Mouse (Mus musculus): ENCODE measurements at regions not wholly inside any gene's neighbourhood (a gene's known extent, or its start where the extent isn't known, plus 50 kb on each side); places are given as distances from the start of the nearest gene placed in this dataset.

DNA sequence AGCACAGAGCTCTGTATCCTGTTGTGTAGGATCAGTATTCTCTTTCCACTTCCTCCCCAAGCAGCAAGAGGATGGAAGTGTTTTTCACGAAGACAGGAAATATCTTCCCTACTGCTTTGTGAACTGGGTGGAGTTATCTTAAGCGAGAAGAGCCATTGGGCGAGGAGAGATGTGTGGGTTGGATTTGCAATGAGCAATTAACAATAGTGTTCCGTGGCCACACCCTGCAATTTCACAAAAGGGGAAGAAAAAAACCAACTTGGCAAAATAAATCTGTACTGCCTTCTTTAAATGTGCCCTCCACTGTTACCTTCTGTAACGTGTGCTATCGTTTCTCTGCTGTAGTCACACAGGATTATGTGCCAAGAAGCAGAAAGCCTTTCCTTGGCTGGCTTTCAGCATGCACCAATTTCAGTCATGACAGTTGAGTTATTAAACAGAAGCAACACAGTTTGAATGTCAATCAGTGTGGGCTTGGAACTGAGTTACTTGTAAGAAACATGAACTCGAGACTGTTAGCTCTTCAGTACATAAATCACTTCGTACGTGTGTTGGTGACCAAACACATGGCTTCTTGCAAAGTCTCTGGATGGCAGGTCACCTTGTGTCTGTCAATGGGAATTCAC lies 172.0 kb upstream of the Ankrd55 start:
- no peaks in the 10 kb centered on the region for H3K27me3 ChIP-seq
- no peaks in the 10 kb centered on the region for H3K36me3 ChIP-seq
- H3K9me3 ChIP-seq, result no peaks in the 10 kb centered on the region
- peaks cover 39% of the 10 kb centered on the region for H3K4me1 ChIP-seq
- 40% methylated on average over 9 of the region's 9 CpGs for WGBS
- no peak overlapping the region for H3K4me3 ChIP-seq
- no peak for ATAC-seq (ENCODE audit: insufficient number of reproducible peaks, low FRiP score, low TSS enrichment, low read depth)
- H3K4me2 ChIP-seq, result no peak overlapping the region
- no peak overlapping the region for H3K9ac ChIP-seq
- peak overlapping the region; percentile 48; the same call in 1 of the 2 replicates for H3K27ac ChIP-seq

- no peak overlapping the region for H3K9ac ChIP-seq
- H3K4me3 ChIP-seq, result no peak overlapping the region
- no peak overlapping the region for H3K27ac ChIP-seq
- no peaks in the 10 kb centered on the region for H3K9me3 ChIP-seq
- 75% methylated on average over 3 of the region's 3 CpGs for WGBS
- no peaks in the 10 kb centered on the region for H3K27me3 ChIP-seq
- no peak for ATAC-seq (ENCODE audit: insufficient number of reproducible peaks, low FRiP score, low TSS enrichment, low read depth)
- H3K36me3 ChIP-seq, result no peaks in the 10 kb centered on the region
- peaks cover 39% of the 10 kb centered on the region for H3K4me1 ChIP-seq
- H3K4me2 ChIP-seq, result no peak overlapping the region
Observed at GRCm38 (mm10) chr13:112118564-112118963, 169.7 kb upstream of the Ankrd55 start.

GRCm38 (mm10) chr13:112119611-112120041 lies 168.6 kb upstream of the Ankrd55 start:
- Histone ChIP-seq H3K27me3 (no peaks in the 10 kb centered on the region), H3K9ac (no peak overlapping the region), H3K27ac (peak overlapping the region; percentile 44; the same call in 1 of the 2 replicates), H3K4me1 (peaks cover 37% of the 10 kb centered on the region), H3K4me2 (0 out of 2 replicates have a peak overlapping the region, but pooled peaks have one; percentile 19), H3K4me3 (no peak overlapping the region), H3K36me3 (no peaks in the 10 kb centered on the region), H3K9me3 (no peaks in the 10 kb centered on the region)
- 27% methylated on average over 11 of the region's 11 CpGs for WGBS
- no peak for ATAC-seq (ENCODE audit: insufficient number of reproducible peaks, low FRiP score, low TSS enrichment, low read depth)

DNA sequence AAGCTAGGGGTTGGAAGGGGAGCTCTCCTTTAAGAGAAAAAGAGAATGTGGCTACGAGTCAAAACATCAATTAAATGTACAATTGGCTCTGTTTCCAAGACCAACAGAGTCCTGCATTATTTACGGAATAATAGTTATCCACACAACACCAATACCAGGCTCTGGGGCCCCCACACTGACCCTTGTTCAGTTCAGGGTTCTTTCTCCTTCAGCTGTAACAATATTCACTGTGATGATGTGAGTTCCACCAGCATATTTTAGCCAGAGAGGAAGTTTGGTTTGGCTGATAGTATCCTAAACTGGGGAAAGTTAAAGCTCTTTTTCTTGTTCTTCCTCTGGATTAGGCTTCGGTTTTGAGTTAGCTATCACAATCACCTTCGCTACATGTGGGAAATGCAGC lies 167.9 kb upstream of the Ankrd55 start:
- Histone ChIP-seq H3K9ac (no peak overlapping the region), H3K36me3 (no peaks in the 10 kb centered on the region), H3K4me1 (peaks cover 32% of the 10 kb centered on the region), H3K4me3 (no peak overlapping the region), H3K4me2 (no peak overlapping the region), H3K27ac (no peak overlapping the region), H3K27me3 (no peaks in the 10 kb centered on the region), H3K9me3 (no peaks in the 10 kb centered on the region)
- no peak for ATAC-seq (ENCODE audit: insufficient number of reproducible peaks, low FRiP score, low TSS enrichment, low read depth)
- 45% methylated on average over 4 of the region's 4 CpGs for WGBS

DNA sequence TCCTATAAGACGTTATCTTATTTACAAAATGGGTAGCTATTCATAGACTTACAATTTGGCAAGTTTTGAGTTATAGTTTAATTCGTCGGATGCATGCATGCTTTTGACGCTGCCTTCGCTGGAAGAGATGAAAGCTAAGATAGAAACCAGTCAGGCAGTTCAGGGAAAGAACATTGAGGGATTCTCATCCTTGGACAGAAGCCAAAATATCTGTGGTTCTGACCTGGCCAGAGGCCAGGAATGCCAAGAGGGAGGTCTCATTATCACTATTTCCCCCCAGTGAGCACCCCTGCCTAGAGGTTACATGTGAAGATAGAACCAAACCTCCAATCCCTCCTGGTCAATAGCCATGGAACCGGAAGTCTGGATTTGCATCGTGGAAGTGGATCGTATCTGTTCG lies 167.1 kb upstream of the Ankrd55 start:
- ATAC-seq (ENCODE audit: insufficient number of reproducible peaks, low FRiP score, low TSS enrichment, low read depth), result no peak
- peaks cover 28% of the 10 kb centered on the region for H3K4me1 ChIP-seq
- no peak overlapping the region for H3K27ac ChIP-seq
- no peaks in the 10 kb centered on the region for H3K36me3 ChIP-seq
- 80% methylated on average over 9 of the region's 9 CpGs for WGBS
- H3K27me3 ChIP-seq, result no peaks in the 10 kb centered on the region
- no peak overlapping the region for H3K4me2 ChIP-seq
- H3K9ac ChIP-seq, result no peak overlapping the region
- no peak overlapping the region for H3K4me3 ChIP-seq
- no peaks in the 10 kb centered on the region for H3K9me3 ChIP-seq

DNA sequence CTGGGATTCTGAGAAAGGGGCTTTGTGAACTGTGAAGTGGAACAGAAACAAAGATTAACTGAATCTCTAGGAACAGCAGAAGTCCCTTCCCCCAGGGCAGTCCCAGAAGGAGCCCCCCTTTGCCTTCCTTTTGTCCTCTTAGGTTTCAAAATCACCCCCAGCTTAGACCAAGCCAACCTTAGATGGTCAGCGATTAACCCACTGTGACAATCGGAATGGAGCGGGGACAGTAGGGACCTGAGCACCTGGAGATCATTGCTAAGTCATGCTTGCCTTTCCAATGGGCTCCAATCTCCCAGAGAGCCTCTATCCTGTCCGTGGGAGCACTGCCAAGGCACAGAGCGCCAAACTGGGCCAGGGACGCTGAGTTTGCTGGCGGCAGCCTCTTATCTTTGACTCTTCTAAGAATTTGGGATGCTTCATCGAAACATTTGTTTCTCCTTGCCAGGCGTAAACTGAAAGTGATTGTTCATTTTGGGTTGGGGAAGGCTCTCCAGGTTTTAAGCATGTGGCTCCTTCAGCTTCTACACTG lies 165.3 kb upstream of the Ankrd55 start:
- Histone ChIP-seq H3K4me2 (no peak overlapping the region), H3K27ac (no peak overlapping the region), H3K4me1 (peaks cover 29% of the 10 kb centered on the region), H3K9me3 (no peaks in the 10 kb centered on the region), H3K27me3 (no peaks in the 10 kb centered on the region), H3K4me3 (no peak overlapping the region), H3K36me3 (no peaks in the 10 kb centered on the region), H3K9ac (no peak overlapping the region)
- WGBS, result 81% methylated on average over 9 of the region's 9 CpGs
- no peak for ATAC-seq (ENCODE audit: insufficient number of reproducible peaks, low FRiP score, low TSS enrichment, low read depth)

DNA sequence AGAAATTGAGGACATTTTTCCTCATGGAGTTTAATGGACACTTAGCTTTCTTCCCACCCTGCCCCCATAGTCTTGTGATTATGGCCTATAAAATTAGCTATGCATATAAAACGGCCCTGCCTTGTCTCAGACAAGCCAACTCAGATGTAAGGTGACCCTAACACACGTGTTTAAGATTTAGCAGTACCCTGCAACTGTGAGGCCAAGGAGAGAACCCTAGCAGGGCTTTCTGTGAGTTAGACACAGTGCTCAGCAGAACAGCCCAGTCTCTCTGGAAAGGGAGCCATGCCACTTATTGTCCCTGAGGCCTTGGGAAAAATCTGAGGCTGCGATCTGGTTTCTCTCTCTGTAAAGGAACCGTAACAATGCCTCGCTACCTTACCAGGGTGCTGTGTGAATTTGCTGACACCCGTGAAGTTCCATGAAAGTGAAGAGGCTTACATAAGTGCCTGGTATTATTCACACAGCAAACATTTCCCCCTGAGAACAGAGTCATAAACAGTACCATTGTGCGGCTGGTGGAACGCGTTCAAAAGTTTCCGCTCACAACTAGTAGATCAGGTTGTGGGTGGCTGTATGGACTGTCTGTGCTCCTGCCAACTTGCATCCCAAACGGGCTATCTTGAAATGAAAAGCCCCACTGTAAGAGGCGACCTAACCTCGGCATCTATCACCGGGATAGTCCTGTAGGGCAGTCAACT lies 162.3 kb upstream of the Ankrd55 start:
- Histone ChIP-seq H3K27ac (no peak overlapping the region), H3K4me1 (peaks cover 8% of the 10 kb centered on the region; the same call in 1 of the 2 replicates), H3K4me3 (no peak overlapping the region), H3K36me3 (no peaks in the 10 kb centered on the region), H3K4me2 (no peak overlapping the region), H3K9me3 (no peaks in the 10 kb centered on the region), H3K27me3 (no peaks in the 10 kb centered on the region), H3K9ac (no peak overlapping the region)
- ATAC-seq (ENCODE audit: insufficient number of reproducible peaks, low FRiP score, low TSS enrichment, low read depth), result 0 out of 2 replicates have a peak, but pooled peaks have one; percentile 24
- WGBS, result 36% methylated on average over 14 of the region's 14 CpGs

DNA sequence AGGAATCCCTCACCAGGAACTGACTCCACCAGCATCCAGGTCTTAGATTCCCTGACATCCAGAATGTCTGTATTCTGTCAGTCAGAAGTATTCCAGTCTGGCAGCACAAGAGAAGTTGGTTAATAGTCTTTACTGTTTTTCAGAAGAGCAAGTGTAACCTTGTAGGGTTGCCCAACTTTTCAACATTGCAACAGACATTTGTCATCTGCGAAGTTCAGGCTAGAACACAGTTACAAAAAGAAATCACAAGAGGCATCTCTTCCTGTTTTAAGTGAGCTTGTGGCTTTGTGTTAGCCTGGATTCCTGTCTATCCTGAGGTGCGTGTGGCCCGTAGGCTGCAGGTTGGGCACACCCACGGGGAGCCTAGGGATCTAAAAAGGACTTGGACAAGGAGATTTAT lies 158.0 kb upstream of the Ankrd55 start:
- 64% methylated on average over 4 of the region's 4 CpGs for WGBS
- H3K4me3 ChIP-seq, result no peak overlapping the region
- no peak for ATAC-seq (ENCODE audit: insufficient number of reproducible peaks, low FRiP score, low TSS enrichment, low read depth)

DNA sequence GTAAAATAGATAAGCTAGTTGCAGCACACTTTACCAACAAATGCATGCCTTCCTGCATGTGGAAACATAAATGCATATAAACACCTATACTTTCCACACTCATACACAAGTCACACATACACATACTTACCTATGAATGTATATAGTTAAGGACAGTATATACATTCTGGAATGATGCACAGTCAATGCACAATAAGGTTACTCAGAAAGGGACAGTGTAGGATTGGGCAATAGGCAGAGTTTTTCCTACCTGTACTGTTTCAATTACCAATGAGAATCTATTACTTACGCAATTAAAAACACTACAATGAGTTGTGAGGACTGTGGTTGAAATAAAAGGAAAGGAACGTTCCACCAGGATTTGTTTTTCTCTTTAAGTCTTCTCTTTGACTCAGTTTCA lies 157.5 kb upstream of the Ankrd55 start:
- 81% methylated on average over 2 of the region's 2 CpGs for WGBS
- Histone ChIP-seq H3K4me2 (no peak overlapping the region), H3K9ac (no peak overlapping the region), H3K36me3 (no peaks in the 10 kb centered on the region), H3K4me1 (peaks cover 8% of the 10 kb centered on the region; the same call in 1 of the 2 replicates), H3K27me3 (no peaks in the 10 kb centered on the region), H3K27ac (no peak overlapping the region), H3K9me3 (no peaks in the 10 kb centered on the region), H3K4me3 (no peak overlapping the region)
- ATAC-seq (ENCODE audit: insufficient number of reproducible peaks, low FRiP score, low TSS enrichment, low read depth), result no peak

More for the DNA sequence above, 158.0 kb upstream of the Ankrd55 start:
- Histone ChIP-seq H3K36me3 (no peaks in the 10 kb centered on the region), H3K27ac (no peak overlapping the region), H3K27me3 (no peaks in the 10 kb centered on the region), H3K4me2 (no peak overlapping the region), H3K4me1 (peaks cover 8% of the 10 kb centered on the region; the same call in 1 of the 2 replicates), H3K9ac (no peak overlapping the region), H3K9me3 (no peaks in the 10 kb centered on the region)

- no peaks in the 10 kb centered on the region for H3K9me3 ChIP-seq
Observed at GRCm38 (mm10) chr13:112131191-112131590, 157.1 kb upstream of the Ankrd55 start.

DNA sequence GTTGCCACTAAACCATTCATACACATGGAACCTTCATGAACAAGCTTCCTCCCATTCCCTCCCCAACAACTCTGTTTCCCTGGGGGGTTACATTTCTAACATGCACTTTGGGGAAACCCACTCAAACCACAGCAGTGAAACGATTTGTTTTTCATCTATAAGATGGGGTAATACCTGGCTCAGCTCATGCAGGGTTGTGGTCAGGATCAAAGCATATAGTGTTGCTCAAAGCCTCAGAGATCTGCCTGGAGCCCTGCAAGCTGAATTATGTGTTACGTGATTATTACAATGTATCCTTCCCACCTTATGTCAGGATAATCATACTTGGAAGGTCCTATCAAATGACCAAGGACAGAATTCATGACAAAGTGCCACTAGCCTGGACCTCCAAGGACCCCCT lies 154.5 kb upstream of the Ankrd55 start:
- Histone ChIP-seq H3K36me3 (no peaks in the 10 kb centered on the region), H3K27me3 (no peaks in the 10 kb centered on the region), H3K9ac (no peak overlapping the region), H3K27ac (no peak overlapping the region), H3K4me3 (no peak overlapping the region), H3K4me2 (no peak overlapping the region), H3K9me3 (no peaks in the 10 kb centered on the region), H3K4me1 (no peaks in the 10 kb centered on the region)
- 70% methylated on average over 2 of the region's 2 CpGs for WGBS
- ATAC-seq (ENCODE audit: insufficient number of reproducible peaks, low FRiP score, low TSS enrichment, low read depth), result no peak

More at GRCm38 (mm10) chr13:112131191-112131590, 157.1 kb upstream of the Ankrd55 start:
- Histone ChIP-seq H3K27ac (no peak overlapping the region), H3K27me3 (no peaks in the 10 kb centered on the region), H3K36me3 (no peaks in the 10 kb centered on the region), H3K4me2 (no peak overlapping the region), H3K4me1 (peaks cover 5% of the 10 kb centered on the region; the same call in 1 of the 2 replicates), H3K4me3 (no peak overlapping the region), H3K9ac (no peak overlapping the region)
- no peak for ATAC-seq (ENCODE audit: insufficient number of reproducible peaks, low FRiP score, low TSS enrichment, low read depth)
- 53% methylated on average over 12 of the region's 12 CpGs for WGBS

- Histone ChIP-seq H3K27me3 (no peaks in the 10 kb centered on the region), H3K36me3 (no peaks in the 10 kb centered on the region), H3K9me3 (no peaks in the 10 kb centered on the region), H3K27ac (no peak overlapping the region), H3K9ac (no peak overlapping the region), H3K4me2 (no peak overlapping the region), H3K4me3 (no peak overlapping the region), H3K4me1 (no peaks in the 10 kb centered on the region)
- 82% methylated on average over 4 of the region's 4 CpGs for WGBS
- ATAC-seq (ENCODE audit: insufficient number of reproducible peaks, low FRiP score, low TSS enrichment, low read depth), result no peak
Observed at GRCm38 (mm10) chr13:112134701-112135100, 153.6 kb upstream of the Ankrd55 start.
